Mouse (Mus musculus) midbrain, embryonic 16.5 days (tissue): ENCODE data around the gene Axin1. TPM values are rescaled to one million over a fixed set of nuclear protein-coding genes. Genes with fewer than 3 reads are reported as not detected.
"Not testable (repeated sequence)": the region's sequence is repeated elsewhere in the genome, so short reads cannot be mapped to it uniquely, and the experiment has no call there.

ENCODE experiments used
- ATAC-seq: fragments of 200-750 bp; cut with Nextera tagmentation; 2 replicates; pipeline ENCODE4 v1.8.0; 2017; ENCODE audit warnings: moderate TSS enrichment
- H3K27ac ChIP-seq: fragments of 300-500 bp; sonication (generic); 2 replicates; pipeline ENCODE4 v1.5.1; 2014; ENCODE audit warnings: mild to moderate bottlenecking, low read length, mixed read lengths
- H3K27me3 ChIP-seq: fragments of 300-500 bp; sonication (generic); 2 replicates; pipeline ENCODE4 v1.6.1; 2014; ENCODE audit warnings: low read depth, low read length, mixed read lengths; ENCODE audit not compliant: control insufficient read depth, insufficient read depth
- H3K36me3 ChIP-seq: fragments of 300-500 bp; sonication (generic); 2 replicates; pipeline ENCODE4 v1.6.1; 2014; ENCODE audit warnings: mild to moderate bottlenecking, low read length, moderate library complexity, mixed read lengths; ENCODE audit not compliant: control insufficient read depth, insufficient read depth
- H3K4me1 ChIP-seq: fragments of 300-500 bp; sonication (generic); 2 replicates; pipeline ENCODE4 v1.6.1; 2014; ENCODE audit warnings: mild to moderate bottlenecking, low read length, mixed read lengths; ENCODE audit not compliant: control insufficient read depth, insufficient read depth
- H3K4me2 ChIP-seq: fragments of 300-500 bp; sonication (generic); 2 replicates; pipeline ENCODE4 v1.6.1; 2014; ENCODE audit warnings: mild to moderate bottlenecking, low read length, mixed read lengths
- H3K4me3 ChIP-seq: fragments of 300-500 bp; sonication (generic); 2 replicates; pipeline ENCODE4 v1.5.1; 2014; ENCODE audit warnings: low read depth, mild to moderate bottlenecking, low read length, moderate library complexity, mixed read lengths
- H3K9ac ChIP-seq: fragments of 300-500 bp; sonication (generic); 2 replicates; pipeline ENCODE4 v1.6.1; 2014; ENCODE audit warnings: low read depth, low read length, mixed read lengths
- H3K9me3 ChIP-seq: fragments of 300-500 bp; sonication (generic); replicated peaks from 2 replicates; pipeline ENCODE4 v1.6.1; 2014; ENCODE audit warnings: mild to moderate bottlenecking, low read length, mixed read lengths; ENCODE audit not compliant: control insufficient read depth, poor library complexity, severe bottlenecking
- WGBS: fragments of 180-500 bp; shearing (Covaris S2); extraction: QIAGEN DNeasy Blood & Tissue Kit; methylation state at CpG from one replicate; pipeline ENCODE4 v1.1.7; 2014; 5-methylcytosine and 5-hydroxymethylcytosine counted together
- polyA plus RNA-seq: library from polyadenylated mRNA; unstranded; fragments of >200 nt; fragmentation: Nextera tagmentation; extraction: Ambion mirVana; gene quantifications from 2 replicates; pipeline ENCODE4 v1.2.1, GENCODE M21; 2015

The Axin1 gene
- polyA plus RNA-seq, 1 experiment from 2014 or later: 19.1 TPM

- Histone ChIP-seq H3K4me2 (no peak overlapping the region), H3K27me3 (no peaks in the 10 kb centered on the region), H3K27ac (no peak overlapping the region), H3K4me1 (no peaks in the 10 kb centered on the region), H3K9ac (no peak overlapping the region), H3K4me3 (no peak overlapping the region), H3K9me3 (no peaks in the 10 kb centered on the region), H3K36me3 (no peaks in the 10 kb centered on the region)
- 97% methylated on average over 1 of the region's 1 CpGs for WGBS
- ATAC-seq: no peak
These were observed 24.2 kb downstream of the Axin1 start for GRCm38 (mm10) chr17:26162736-26163135.

GRCm38 (mm10) chr17:26168039-26168438, 29.6 kb downstream of the Axin1 start:
- H3K4me2 ChIP-seq: no peak overlapping the region
- ATAC-seq: no peak
- H3K4me3 ChIP-seq: no peak overlapping the region
- no peaks in the 10 kb centered on the region for H3K27me3 ChIP-seq
- no peaks in the 10 kb centered on the region for H3K9me3 ChIP-seq
- no peak overlapping the region for H3K9ac ChIP-seq
- H3K27ac ChIP-seq: no peak overlapping the region
- H3K4me1 ChIP-seq: no peaks in the 10 kb centered on the region
- 93% methylated on average over 2 of the region's 2 CpGs for WGBS
- H3K36me3 ChIP-seq: no peaks in the 10 kb centered on the region

GRCm38 (mm10) chr17:26175248-26175647, 36.8 kb downstream of the Axin1 start:
- not testable (repeated sequence) for H3K27ac ChIP-seq, H3K4me1 ChIP-seq, H3K9me3 ChIP-seq, ATAC-seq, H3K4me2 ChIP-seq, H3K4me3 ChIP-seq, H3K9ac ChIP-seq, H3K27me3 ChIP-seq
- WGBS: 81% methylated on average over 2 of the region's 2 CpGs
- H3K36me3 ChIP-seq: peaks cover 13% of the 10 kb centered on the region; the same call in 1 of the 2 replicates

- no peak overlapping the region for H3K9ac ChIP-seq
- H3K4me1 ChIP-seq: no peaks in the 10 kb centered on the region
- H3K27me3 ChIP-seq: no peaks in the 10 kb centered on the region
- H3K4me2 ChIP-seq: no peak overlapping the region
- H3K9me3 ChIP-seq: no peaks in the 10 kb centered on the region
- H3K36me3 ChIP-seq: peaks cover 20% of the 10 kb centered on the region; the same call in 1 of the 2 replicates
- no peak overlapping the region for H3K4me3 ChIP-seq
- no peak for ATAC-seq
- H3K27ac ChIP-seq: no peak overlapping the region
These were observed 40.1 kb downstream of the Axin1 start for GRCm38 (mm10) chr17:26178611-26179010.

GRCm38 (mm10) chr17:26181179-26181578, 42.7 kb downstream of the Axin1 start:
- ATAC-seq: no peak
- Histone ChIP-seq H3K4me3 (no peak overlapping the region), H3K36me3 (peaks cover 21% of the 10 kb centered on the region), H3K27me3 (no peaks in the 10 kb centered on the region), H3K9me3 (no peaks in the 10 kb centered on the region), H3K9ac (no peak overlapping the region), H3K4me1 (no peaks in the 10 kb centered on the region), H3K4me2 (no peak overlapping the region), H3K27ac (no peak overlapping the region)
- WGBS: 97% methylated on average over 3 of the region's 3 CpGs

GRCm38 (mm10) chr17:26187592-26187991, 49.1 kb downstream of the Axin1 start:
- Histone ChIP-seq H3K9ac (no peak overlapping the region), H3K4me2 (no peak overlapping the region), H3K36me3 (peaks cover 55% of the 10 kb centered on the region), H3K4me1 (no peaks in the 10 kb centered on the region), H3K9me3 (no peaks in the 10 kb centered on the region), H3K27me3 (no peaks in the 10 kb centered on the region), H3K27ac (no peak overlapping the region), H3K4me3 (no peak overlapping the region)
- 96% methylated on average over 5 of the region's 5 CpGs for WGBS
- ATAC-seq: no peak

- Histone ChIP-seq H3K27ac (no peak overlapping the region), H3K9ac (no peak overlapping the region), H3K9me3 (no peaks in the 10 kb centered on the region), H3K4me2 (no peak overlapping the region), H3K27me3 (no peaks in the 10 kb centered on the region), H3K36me3 (peaks cover 58% of the 10 kb centered on the region), H3K4me3 (no peak overlapping the region), H3K4me1 (no peaks in the 10 kb centered on the region)
- WGBS: 92% methylated on average over 11 of the region's 11 CpGs
- ATAC-seq: no peak
These were observed 49.8 kb downstream of the Axin1 start for GRCm38 (mm10) chr17:26188091-26188805.

GRCm38 (mm10) chr17:26191486-26191885, 53.0 kb downstream of the Axin1 start:
- not testable (repeated sequence) for H3K9ac ChIP-seq, H3K4me1 ChIP-seq, ATAC-seq, H3K27ac ChIP-seq, H3K4me3 ChIP-seq, H3K27me3 ChIP-seq, H3K9me3 ChIP-seq, H3K4me2 ChIP-seq
- WGBS: 91% methylated on average over 7 of the region's 7 CpGs
- peaks cover 62% of the 10 kb centered on the region for H3K36me3 ChIP-seq

- H3K4me3 ChIP-seq: no peak overlapping the region
- H3K4me1 ChIP-seq: no peaks in the 10 kb centered on the region
- no peak overlapping the region for H3K27ac ChIP-seq
- peaks cover 58% of the 10 kb centered on the region for H3K36me3 ChIP-seq
- no peak for ATAC-seq
- H3K27me3 ChIP-seq: no peaks in the 10 kb centered on the region
- no peaks in the 10 kb centered on the region for H3K9me3 ChIP-seq
- 94% methylated on average over 15 of the region's 15 CpGs for WGBS
- no peak overlapping the region for H3K4me2 ChIP-seq
- no peak overlapping the region for H3K9ac ChIP-seq
These were observed 54.1 kb downstream of the Axin1 start for GRCm38 (mm10) chr17:26192481-26193190.
